Mouse (Mus musculus) mammary gland, adult 2 months (tissue): ENCODE measurements around the gene Eif4g1. TPM values are rescaled to one million over a fixed set of nuclear protein-coding genes. Genes with fewer than 3 reads are reported as not detected.

Source experiments
- polyA plus RNA-seq: library from polyadenylated mRNA; depleted of rRNA; stranded (reverse); fragments of >200 nt; gene quantifications from 2 replicates; pipeline ENCODE4 v1.2.3, GENCODE M21; 2012; ENCODE audit warnings: low replicate concordance; rRNA removed

Gene Eif4g1
- 561 and 704 TPM in 2 replicates for polyA plus RNA-seq

GRCm38 (mm10) chr16:20668013-20668412 lies at the start of gene Eif4g1:
Gene Eif4g1, plus strand, starts transcription at chr16:20668313.

GRCm38 (mm10) chr16:20621191-20621990 lies 46.7 kb upstream of the Eif4g1 start, which contains the start of gene Camk2n2:
Gene Camk2n2, minus strand, starts transcription at chr16:20621287.

GRCm38 (mm10) chr16:20629731-20630634 lies 38.1 kb upstream of the Eif4g1 start, which contains the start of gene Ece2:
Gene Ece2, plus strand, starts transcription at chr16:20629828.

GRCm38 (mm10) chr16:20651076-20651946 lies 16.8 kb upstream of the Eif4g1 start, which contains the start of gene Psmd2:
Gene Psmd2, plus strand, starts transcription at chr16:20651652.

GRCm38 (mm10) chr16:20693111-20693701 lies 25.1 kb downstream of the Eif4g1 start, which contains the start of gene Fam131a:
Gene Fam131a, plus strand, starts transcription at chr16:20693241.

GRCm38 (mm10) chr16:20717181-20717977 lies 49.3 kb downstream of the Eif4g1 start, which contains the start of the genes Polr2h and Clcn2:
Gene Polr2h, plus strand, starts transcription at chr16:20717665.
Gene Clcn2, minus strand, starts transcription at chr16:20717746.

GRCm38 (mm10) chr16:20732925-20733730 lies 65.0 kb downstream of the Eif4g1 start, which contains the start of gene Chrd:
Gene Chrd, plus strand, starts transcription at chr16:20733127.

GRCm38 (mm10) chr16:20733731-20734730 lies 65.9 kb downstream of the Eif4g1 start, which contains the start of gene Thpo:
Gene Thpo, minus strand, starts transcription at chr16:20734511.

Other genes starting within 250 kb of the Eif4g1 start
- gene Abcc5, start 241.9 kb upstream of the Eif4g1 start, polyA plus RNA-seq, result 73.3 and 146 TPM in 2 replicates
- 21.0 and 31.7 TPM in 2 replicates for gene Eif2b5, start 169.5 kb upstream of the Eif4g1 start, polyA plus RNA-seq
- gene Dvl3, start 151.3 kb upstream of the Eif4g1 start, polyA plus RNA-seq, result 28.1 and 40.9 TPM in 2 replicates
- 358 and 433 TPM in 2 replicates for gene Ap2m1, start 132.8 kb upstream of the Eif4g1 start, polyA plus RNA-seq
- 36.3 and 59.9 TPM in 2 replicates for gene Abcf3, start 119.7 kb upstream of the Eif4g1 start, polyA plus RNA-seq
- gene Vwa5b2, start 78.8 kb upstream of the Eif4g1 start, polyA plus RNA-seq, result 0.07 and 0.08 TPM in 2 replicates
- gene Eef1akmt4, start 56.7 kb upstream of the Eif4g1 start, polyA plus RNA-seq, result 11.1 and 19.6 TPM in 2 replicates
- 0.11 TPM in 1 of 2 replicates, not detected in the other for gene Gm49333, start 56.7 kb upstream of the Eif4g1 start, polyA plus RNA-seq
- gene Alg3, start 56.6 kb upstream of the Eif4g1 start, polyA plus RNA-seq, result 21.7 and 34.6 TPM in 2 replicates
- 3.1 and 3.8 TPM in 2 replicates for gene Camk2n2, start 47.0 kb upstream of the Eif4g1 start, polyA plus RNA-seq
- 0.39 and 0.80 TPM in 2 replicates for gene Ece2, start 38.5 kb upstream of the Eif4g1 start, polyA plus RNA-seq
- 56.1 and 124 TPM in 2 replicates for gene Psmd2, start 16.7 kb upstream of the Eif4g1 start, polyA plus RNA-seq
- 12.4 and 13.4 TPM in 2 replicates for gene Fam131a, start 24.9 kb downstream of the Eif4g1 start, polyA plus RNA-seq
- 8.1 and 18.2 TPM in 2 replicates for gene Polr2h, start 49.4 kb downstream of the Eif4g1 start, polyA plus RNA-seq
- 19.8 and 20.9 TPM in 2 replicates for gene Clcn2, start 49.4 kb downstream of the Eif4g1 start, polyA plus RNA-seq
- gene Chrd, start 64.8 kb downstream of the Eif4g1 start, polyA plus RNA-seq, result 15.3 and 17.7 TPM in 2 replicates
- 3.8 and 7.6 TPM in 2 replicates for gene Thpo, start 66.2 kb downstream of the Eif4g1 start, polyA plus RNA-seq